Mouse (Mus musculus) megakaryocyte-erythroid progenitor cell, adult 5-6 weeks (primary cell): Measurements from ENCODE around the gene Gm49321. TPM values are rescaled to one million over a fixed set of nuclear protein-coding genes. Genes with fewer than 3 reads are reported as not detected.

Source experiments
- ATAC-seq: replicated peaks from 2 replicates; pipeline ENCODE4 v1.8.0; 2016; ENCODE audit warnings: mild to moderate bottlenecking, inconsistent platforms; ENCODE audit not compliant: severe bottlenecking, poor library complexity, low FRiP score, low TSS enrichment
- total RNA-seq, 2 experiments: library from RNA; stranded (forward) in 1 of 2; stranded (reverse) in 1 of 2; fragments of 200-1000, 215-1000 nt in 1 of 2; fragments of >200 nt in 1 of 2; fragmentation: Nextera tagmentation in 1 of 2; gene quantifications; 2 replicates each; pipeline ENCODE4 v1.2.3; 2014 to 2017

The Gm49321 gene
- not detected in 2 replicates for total RNA-seq (2014; fragmentation: Nextera tagmentation)
- total RNA-seq (2017), result not detected in 2 replicates

DNA sequence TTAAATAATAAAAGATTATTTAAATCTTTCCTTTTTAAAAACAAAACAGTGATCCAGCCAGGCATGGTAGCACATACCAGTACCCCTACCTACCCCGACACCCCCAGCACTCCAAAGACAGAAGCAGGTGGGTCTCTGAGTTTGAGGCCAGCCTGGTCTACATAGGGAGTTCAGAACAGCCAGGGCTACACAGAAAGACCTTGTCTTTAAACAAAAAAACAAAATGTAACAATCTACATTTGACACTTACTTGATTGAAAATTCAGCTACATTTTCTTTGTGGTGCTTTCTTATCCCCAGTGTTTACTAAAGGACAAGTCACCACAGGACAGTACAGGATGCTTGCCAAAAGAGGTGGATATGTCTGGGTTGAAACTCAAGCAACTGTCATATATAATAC is at the start of gene Gm49321:
Gene Gm49321, plus strand, starts transcription at position 301 of the 400 bp plus-strand sequence.
- no peak for ATAC-seq

GRCm38 (mm10) chr12:73888003-73888783 is 49.3 kb upstream of the Gm49321 start:
- ATAC-seq, result no peak

DNA sequence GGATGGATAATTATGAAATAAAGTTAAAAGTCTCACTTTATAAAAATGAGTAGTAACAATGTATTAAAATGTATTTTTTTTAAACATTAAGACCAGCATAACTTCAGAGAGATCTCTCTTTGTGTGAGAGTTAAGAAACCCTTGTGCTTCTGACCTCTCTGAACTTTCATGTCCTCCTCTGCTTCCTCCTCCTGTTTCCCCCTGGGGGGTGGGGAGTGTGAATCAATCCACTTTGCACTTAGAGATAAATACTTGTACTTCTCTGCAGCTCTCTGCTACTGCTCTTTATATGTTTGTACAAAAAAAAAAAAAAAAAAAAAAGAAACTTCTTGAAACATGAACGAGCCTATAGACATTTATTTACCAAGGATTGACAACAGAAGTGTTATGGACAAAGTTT is 47.9 kb upstream of the Gm49321 start:
- no peak for ATAC-seq

DNA sequence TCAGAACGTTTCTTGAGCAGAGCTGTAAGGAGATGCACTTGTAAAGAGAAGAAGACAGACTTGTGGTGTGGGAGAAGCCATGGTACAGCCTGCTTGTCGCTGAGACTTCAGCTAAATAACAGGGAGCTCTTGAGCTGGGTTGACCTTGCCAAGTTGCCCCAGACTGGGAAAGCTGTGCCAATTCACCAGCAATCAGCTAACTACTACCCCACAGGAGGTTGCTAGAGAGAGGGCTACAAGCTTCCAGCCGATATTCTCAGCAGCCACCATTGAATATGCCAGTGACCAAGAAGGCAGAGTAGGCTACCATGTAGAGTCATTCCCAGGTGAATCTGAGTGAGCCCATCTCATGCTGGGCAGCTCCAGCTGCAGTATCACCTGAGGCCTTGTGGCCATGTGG is 47.4 kb upstream of the Gm49321 start:
- ATAC-seq, result no peak

GRCm38 (mm10) chr12:73892616-73893015 is 44.8 kb upstream of the Gm49321 start:
- ATAC-seq, result no peak

GRCm38 (mm10) chr12:73894838-73895237 is 42.6 kb upstream of the Gm49321 start:
- ATAC-seq, result no peak

GRCm38 (mm10) chr12:73895674-73896073 is 41.8 kb upstream of the Gm49321 start:
- ATAC-seq, result no peak

DNA sequence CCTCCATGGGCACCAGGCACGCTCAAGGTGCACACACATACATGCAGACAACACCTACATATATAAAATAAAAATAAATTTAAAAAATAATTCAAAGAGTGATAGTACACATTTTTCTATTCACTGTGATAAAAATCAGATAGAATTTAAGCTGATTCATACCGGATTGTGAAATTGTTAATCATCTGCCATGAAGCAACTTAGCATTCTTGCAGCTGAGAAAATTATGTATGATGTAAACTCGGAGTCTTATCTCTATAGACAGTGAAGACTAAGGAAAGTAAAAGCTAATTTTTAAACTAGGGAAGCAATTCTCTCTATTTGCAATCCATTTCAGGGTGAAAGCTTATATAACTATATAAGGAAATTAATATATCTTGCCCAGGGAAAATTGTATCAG is 41.0 kb upstream of the Gm49321 start:
- no peak for ATAC-seq

- no peak for ATAC-seq
Measured at GRCm38 (mm10) chr12:73898281-73898680, 39.2 kb upstream of the Gm49321 start.

- no peak for ATAC-seq
Measured at GRCm38 (mm10) chr12:73904133-73904934, 33.1 kb upstream of the Gm49321 start.

DNA sequence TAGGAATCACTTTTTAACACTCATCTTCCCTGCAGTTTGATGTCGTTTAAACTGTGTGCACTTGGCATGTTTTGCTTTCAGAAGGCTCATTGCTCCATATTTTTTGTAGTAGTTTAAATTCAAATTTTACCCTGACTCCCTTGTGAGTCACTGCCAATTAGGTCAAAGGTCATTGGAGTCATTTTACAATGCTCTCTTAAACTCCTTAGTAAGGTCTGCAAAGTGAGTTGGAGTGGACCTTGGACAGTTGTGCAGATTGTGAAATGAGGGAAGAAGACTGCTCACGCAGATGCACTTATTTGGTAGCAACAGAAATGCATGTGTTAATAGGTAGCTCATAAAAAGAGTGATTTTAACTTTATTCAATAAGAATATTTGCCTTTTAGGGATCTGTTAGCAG is 32.4 kb upstream of the Gm49321 start:
- ATAC-seq, result no peak

DNA sequence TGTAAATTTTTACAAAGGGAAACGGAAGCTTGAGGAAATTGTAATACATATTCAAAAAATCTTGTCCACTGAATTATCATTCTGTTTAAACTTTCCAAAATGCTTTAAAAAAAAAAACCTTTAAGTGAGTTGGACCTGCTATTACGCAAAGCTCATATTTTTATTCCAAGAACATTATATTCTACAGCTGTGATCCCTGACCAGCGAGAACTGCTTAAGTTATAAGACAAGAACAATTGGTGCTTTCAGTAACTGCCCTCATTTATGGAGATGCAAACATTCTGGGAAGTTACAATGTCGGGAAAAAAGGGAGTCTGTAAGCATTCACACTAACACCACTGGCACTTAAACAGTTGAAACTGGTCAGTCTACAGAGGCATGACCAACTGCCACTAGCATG is 31.9 kb upstream of the Gm49321 start:
- ATAC-seq, result no peak

- peak; percentile 76 for ATAC-seq
Measured at GRCm38 (mm10) chr12:73907079-73907672, 30.3 kb upstream of the Gm49321 start.

DNA sequence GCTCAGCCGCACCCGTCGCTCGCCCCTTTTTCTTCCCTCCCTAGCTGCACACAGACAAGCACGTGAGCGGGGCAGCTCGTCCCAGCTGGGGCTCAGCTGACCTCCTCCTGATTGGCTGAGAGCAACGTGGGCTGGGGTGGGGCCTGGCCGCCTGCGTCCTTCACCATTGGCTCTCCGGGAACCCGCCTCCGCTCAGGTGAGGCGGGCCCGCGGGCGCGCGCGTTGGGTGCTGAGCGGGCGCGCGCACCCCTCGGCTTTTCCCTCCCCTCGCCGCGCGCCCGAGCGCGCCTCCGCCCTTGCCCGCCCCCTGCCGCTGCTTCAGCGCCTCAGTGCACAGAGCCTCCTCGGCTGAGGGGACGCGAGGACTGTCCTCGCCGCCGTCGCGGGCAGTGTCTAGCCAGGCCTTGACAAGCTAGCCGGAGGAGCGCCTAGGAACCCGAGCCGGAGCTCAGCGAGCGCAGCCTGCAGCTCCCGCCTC is 29.7 kb upstream of the Gm49321 start:
- peak; percentile 99 for ATAC-seq

DNA sequence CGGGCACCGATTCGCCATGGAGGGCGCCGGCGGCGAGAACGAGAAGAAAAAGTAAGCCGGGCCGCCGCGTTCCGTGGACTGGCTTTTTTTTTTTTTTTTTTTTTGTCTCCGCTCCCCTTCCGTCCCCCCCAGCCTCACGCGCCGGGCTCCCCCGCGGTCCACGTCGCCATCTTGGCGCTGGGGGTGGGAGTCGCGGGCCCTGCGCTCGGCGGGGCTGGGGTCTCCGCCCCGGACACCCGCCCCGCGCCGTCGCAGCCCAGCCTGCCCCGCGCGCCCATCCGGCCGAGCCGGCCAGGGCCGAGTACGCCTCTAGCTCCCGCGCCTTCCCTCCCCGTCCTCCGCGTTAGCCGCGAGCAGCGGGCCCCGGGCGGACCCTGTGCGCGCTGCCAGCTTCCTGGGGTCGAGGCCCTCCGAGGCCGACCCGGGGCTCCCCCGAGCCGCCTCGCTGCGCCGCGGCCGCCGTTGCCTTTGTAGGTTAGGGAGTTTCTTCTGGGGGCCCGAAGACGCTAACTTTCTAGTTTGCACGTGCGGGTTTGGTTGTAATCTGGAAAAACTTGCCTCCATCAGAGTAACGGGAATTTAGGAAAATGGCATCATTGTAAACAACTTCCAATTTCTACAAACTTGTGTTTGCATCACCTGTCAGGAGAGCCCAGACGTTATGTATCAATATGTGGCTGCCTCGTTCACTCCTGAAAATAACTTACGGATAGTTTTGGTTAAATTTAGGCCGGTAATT is 29.0 kb upstream of the Gm49321 start:
- ATAC-seq, result peak; percentile 23

GRCm38 (mm10) chr12:73909013-73909575 is 28.4 kb upstream of the Gm49321 start:
- no peak for ATAC-seq

DNA sequence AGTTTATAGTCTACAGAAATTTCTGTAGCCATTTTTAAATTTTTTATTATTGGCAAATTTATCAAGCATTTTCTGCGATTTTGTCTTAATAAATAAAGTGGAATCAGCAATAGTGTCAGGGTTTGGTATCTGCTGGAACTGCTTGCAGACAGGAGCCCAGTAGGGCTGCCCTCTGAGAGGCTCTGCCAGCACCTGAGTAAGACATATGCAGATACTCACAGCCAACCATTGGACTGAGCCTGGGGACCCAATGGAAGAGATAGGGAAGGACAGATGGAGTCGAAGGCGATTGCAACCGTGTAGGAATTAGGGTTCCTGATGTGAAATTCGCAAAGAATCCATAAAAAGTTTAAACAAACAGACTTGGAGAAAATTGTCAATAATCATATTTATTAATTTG is 19.0 kb upstream of the Gm49321 start:
- ATAC-seq, result no peak

DNA sequence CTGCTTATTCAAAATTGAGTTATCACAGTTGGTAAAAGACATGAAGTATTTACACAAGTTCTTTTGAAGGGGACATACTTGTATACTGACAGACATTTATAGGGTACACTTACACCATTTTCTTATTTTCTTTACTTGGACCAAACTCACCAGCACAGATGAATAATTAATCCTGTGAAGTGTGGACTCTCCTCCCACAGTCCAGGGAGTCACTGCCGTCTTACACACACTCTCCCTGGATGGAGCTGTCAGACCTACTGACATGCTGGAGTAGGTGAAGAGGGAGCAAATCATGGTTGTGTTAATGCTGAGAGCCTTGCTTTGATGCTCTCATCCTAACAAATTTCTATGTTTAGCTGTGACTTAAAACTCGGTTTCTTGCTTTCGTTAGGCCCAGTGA is 7.2 kb upstream of the Gm49321 start:
- no peak for ATAC-seq

DNA sequence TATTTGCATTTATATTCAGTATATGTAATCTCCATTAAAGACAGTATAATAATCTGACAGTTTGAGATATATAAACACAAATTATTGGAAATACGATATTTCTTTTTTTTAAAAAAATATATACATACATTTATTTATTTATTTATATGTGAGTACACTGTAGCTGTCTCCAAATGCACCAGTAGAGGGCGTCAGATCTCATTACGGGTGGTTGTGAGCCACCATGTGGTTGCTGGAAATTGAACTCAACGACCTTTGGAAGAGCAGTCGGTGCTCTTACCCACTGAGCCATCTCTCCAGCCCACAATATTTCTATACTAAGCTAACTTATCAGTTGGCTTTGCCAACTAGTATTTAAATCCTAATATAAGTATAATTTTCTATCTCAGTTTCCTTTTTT is 6.2 kb upstream of the Gm49321 start:
- no peak for ATAC-seq
